Mouse (Mus musculus) large intestine, adult 2 months (tissue): ENCODE measurements at regions not wholly inside any gene's neighbourhood (a gene's known extent, or its start where the extent isn't known, plus 50 kb on each side); places are given as distances from the start of the nearest gene placed in this dataset.

Source experiments
- DNase-seq: peaks from one replicate; pipeline ENCODE4 v3.0.0-alpha.2; 2012; ENCODE audit warnings: low read depth, low spot score
- WGBS: fragments of 180-500 bp; shearing (Covaris S2); methylation state at CpG from one replicate; pipeline ENCODE4 v1.1.7; 2018; 5-methylcytosine and 5-hydroxymethylcytosine counted together

DNA sequence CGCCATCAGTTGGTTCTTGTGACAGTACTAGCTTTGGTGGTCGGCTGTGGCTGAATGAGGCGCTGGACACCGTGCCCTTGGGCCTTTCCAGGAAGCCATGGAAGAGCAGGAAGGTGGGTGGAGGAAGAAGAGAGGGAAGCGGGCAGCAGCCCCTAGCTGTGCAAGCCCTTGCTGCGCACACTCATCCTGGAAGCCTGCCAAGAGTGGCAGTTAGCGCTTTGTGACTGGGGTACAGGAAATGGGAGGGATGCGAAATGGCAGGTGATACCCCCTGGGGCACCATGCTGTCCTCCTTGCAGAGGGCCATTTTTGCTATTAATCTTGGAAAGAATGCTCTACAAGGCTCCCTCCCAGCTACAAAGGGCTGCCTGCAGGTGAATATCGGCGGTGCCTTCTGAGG is 133.2 kb downstream of the Tex29 start:
- DNase-seq: no peak
- 64% methylated on average over 10 of the region's 10 CpGs for WGBS

DNA sequence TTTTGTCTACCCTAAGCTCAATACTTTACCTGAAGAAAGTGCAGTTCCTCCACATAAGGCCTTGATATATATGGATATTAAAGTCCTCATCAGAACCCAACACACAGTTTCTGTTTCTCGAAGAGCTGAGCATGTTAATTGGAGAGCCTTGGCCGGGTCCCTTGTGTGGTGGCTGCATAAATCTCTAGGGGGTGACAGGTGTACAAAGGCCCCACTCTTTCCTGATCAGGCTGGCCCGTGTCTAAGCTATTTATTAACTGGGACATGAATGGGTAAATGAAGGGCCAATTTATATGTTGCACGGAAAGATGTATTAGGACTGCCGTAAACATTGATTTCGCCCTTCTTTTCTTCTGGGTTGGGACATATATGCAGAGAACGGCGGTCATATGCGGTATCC is 136.8 kb downstream of the Tex29 start:
- 33% methylated on average over 9 of the region's 9 CpGs for WGBS
- no peak for DNase-seq

DNA sequence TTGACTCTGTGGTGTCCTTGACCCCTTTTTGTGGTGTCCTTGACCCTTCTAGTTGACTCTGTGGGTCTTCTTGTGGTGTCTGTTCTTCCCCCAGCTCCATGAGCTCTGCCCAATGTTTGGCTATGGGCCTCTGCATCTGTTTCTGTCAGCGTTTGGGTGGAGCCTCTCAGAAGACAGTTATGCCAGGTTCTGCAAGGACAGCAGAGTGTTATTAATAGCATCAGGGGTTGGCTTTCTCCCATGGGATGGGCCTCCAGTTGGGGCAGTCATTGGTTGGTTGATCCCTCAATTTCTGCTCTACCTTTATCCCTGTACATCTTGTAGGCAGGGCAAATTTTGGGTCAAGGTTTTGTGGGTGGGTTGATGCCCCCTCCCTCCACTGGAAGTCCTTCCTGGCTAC is 138.8 kb downstream of the Tex29 start:
- 59% methylated on average over 1 of the region's 1 CpGs for WGBS

DNA sequence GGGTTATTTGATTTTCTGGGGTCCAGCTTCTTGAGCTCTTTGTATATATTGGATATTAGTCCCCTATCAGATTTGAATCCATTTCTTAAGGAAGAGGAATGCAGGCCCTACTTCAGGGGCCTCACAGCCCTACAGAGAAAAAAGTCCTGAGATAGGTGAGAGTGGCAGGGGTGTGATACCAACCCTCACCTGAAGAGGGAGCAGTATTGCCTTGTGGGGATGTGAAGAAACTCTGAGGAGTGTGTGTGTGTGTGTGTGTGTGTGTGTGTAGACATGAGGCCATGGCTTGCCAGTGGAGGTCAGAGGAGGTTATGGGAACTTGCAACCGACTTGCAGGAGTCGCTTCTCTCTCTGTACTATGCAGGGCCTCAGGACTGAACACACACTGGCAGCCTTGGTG is 141.2 kb downstream of the Tex29 start:
- DNase-seq: no peak
- WGBS: 75% methylated on average over 2 of the region's 2 CpGs

More for the DNA sequence above, 138.8 kb downstream of the Tex29 start:
- DNase-seq: no peak

DNA sequence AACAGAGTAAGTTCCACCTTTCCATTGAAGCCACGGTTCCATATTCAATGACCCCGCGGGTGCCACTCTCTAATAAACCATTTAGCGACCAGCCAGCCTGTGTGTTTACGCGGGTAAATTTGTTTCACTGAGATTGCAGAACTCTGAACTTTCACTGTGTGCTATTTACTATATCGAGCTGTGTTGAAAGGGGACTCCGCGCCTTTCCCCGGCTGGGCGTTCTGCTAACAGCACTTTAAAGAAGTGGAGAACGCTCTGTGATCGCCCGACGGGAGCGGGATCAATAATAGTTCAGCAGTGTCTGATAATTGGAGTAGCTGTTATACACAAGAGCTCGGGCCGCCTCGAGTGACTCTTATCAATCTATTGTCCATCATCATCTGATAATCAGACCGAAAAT is 149.8 kb downstream of the Tex29 start:
- no peak for DNase-seq
- WGBS: 45% methylated on average over 20 of the region's 20 CpGs

DNA sequence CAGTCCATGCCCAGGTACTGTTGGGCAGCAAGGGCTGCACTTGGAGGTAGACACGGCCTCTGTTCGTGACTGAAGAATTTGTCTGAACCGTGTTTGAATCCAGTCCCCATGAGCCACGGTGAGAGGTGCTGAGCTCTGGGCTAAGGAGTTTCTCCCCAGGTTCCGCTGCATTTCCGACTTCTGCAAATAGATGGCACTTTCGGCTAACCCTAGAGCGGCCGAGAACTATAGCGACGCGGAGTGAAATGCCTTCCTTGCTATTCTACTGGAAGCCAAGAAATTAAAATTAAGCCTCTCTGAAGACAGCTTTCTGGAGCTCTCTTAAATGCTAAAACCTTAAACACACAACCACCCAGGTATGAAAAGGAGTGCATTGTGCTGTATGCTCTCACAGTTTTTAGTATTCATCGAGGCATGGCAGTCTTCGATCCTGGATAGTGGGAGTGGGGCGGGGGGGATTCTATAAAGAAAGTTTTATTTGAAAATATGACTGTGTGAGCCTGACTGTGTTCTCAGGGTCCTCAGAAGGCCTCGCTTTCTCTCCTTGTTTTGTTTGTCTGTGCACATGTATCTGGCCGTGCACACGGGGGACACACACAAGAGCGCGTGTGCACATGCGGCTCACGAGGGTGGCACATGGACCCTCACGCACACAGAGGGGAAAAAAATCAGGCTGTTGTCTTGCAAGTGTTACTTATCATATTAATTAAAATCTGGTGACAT is 159.6 kb downstream of the Tex29 start:
- peak; percentile 31 for DNase-seq
- 38% methylated on average over 23 of the region's 23 CpGs for WGBS

DNA sequence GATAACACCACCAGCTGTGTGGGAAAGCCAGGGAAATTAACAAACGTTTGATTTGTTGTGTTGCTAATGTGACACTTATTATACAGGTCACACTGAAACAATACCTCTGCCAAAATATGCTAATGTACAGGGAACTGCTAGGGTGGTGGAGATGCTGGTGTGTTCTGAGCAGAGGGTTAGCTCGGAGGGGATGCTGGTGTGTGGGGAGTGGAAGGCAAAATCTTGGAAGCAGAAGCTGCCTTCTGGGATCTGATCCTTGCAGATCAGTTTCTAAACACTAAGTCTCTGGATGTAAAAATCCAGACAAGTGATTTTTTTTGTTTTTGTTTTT is 160.2 kb downstream of the Tex29 start:
- 55% methylated on average over 2 of the region's 2 CpGs for WGBS
- no peak for DNase-seq

DNA sequence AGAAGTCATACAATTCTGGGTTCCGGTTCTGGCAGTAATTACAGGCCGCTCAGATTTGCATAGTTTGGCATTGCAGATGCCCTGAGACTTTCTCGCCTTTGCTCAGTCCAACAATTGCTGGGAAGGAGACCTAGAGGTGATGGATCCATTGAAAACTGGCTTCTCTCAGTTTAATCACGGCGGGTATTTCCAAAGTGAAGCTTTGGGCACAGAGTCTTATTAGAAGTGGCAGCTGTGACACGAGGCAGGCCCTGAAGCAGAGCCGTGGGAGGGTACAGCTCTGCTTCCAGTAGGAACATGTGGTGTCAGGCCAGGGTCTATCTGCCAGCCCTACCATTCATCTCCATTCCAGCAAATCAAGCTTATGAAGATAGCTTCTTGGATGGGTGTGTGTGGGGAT is 164.0 kb downstream of the Tex29 start:
- WGBS: 94% methylated on average over 7 of the region's 7 CpGs

DNA sequence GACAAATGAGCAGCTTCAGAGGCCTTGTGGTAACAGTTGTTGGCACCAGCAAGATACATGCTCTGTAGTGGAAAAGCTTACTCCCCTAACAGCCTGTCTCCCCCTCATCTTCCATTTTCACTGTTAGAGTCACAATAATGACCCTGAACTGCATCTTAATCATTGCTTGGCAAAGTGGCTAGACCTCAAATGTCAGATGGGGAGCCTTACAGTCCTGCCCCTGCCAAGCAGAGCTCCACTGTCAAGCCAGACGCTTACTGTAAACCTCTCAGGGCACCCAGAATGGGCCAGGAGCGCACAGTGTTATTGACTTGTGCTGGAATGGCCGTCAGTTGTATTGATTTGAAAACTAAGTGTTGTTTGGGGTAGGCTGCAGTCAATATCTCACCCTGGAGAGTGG is 172.5 kb downstream of the Tex29 start:
- 89% methylated on average over 3 of the region's 3 CpGs for WGBS
- no peak for DNase-seq

More for the DNA sequence above, 164.0 kb downstream of the Tex29 start:
- no peak for DNase-seq

DNA sequence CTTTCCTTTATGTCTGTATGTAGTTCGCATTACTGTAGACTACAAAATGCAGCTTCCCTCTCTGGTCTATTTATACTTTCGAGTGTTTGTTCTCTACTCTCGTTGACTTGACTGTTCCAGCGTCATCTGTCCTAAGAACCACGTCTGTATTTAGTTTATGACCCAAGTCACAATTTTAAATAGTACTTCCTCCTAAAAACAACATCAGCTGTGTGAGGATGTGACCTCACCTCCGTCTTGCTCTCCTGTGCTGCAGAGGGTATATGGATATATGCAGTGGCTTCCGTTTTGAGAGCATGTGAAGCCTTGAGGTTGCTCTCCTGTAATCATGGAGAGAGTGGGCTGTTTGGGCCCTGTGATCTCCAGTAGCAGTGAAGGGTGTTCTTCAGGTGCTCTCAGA is 177.5 kb downstream of the Tex29 start:
- 26% methylated on average over 7 of the region's 7 CpGs for WGBS
- no peak for DNase-seq

DNA sequence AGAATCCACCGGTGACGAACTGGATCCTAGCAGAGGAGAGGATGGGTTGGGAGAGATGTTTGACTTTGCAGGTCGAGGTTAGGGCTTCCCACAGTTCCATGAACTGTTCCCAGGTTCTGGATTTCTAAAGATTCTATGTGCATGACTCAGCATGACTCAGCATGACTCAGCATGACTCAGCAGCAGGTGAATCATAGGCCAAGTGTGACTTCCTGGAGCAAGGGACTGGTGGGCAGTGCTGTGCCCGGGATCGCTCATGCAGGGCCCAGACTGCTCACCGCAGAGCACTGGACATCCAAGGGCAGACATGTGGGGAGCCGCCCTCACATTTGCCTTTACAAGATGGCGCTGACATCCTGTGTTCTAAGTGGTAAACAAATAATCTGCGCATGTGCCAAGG is 179.0 kb downstream of the Tex29 start:
- DNase-seq: no peak

DNA sequence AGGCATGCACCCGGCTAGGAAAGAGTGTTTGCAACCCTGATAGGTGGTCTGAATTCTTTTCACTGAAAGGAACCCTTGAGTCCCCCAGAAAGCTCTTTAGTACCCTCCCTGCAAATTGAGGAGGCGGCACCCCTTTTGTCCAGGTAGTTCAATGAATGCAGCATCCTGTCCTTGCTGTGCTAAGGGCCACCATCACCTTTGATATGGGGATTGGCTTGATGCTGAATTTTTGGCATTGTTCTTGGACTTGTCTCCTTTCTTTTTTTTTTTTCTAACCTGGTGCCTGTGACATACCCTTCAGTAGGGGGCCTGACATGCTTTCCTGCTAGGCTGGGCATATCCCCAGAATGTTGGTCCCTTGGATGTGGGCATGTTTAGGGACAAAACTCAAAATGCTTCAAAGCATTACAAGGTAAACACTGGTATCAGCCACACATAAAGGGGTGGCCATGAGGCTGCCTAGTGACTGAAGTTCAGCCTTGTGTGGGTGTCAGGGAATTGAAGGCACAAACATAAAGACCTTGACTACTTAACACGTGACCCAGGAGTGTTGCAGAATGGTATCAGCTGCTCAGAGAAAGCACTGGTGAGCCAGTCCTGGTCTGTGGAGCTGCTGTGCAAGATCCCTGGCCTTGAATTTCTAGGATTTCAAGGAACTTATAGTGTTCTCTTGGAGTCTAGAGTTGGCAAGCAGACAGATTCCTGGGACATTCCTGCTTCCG is 183.6 kb downstream of the Tex29 start:
- DNase-seq: no peak
- WGBS: 77% methylated on average over 4 of the region's 4 CpGs

More for the DNA sequence above, 179.0 kb downstream of the Tex29 start:
- 89% methylated on average over 9 of the region's 9 CpGs for WGBS

DNA sequence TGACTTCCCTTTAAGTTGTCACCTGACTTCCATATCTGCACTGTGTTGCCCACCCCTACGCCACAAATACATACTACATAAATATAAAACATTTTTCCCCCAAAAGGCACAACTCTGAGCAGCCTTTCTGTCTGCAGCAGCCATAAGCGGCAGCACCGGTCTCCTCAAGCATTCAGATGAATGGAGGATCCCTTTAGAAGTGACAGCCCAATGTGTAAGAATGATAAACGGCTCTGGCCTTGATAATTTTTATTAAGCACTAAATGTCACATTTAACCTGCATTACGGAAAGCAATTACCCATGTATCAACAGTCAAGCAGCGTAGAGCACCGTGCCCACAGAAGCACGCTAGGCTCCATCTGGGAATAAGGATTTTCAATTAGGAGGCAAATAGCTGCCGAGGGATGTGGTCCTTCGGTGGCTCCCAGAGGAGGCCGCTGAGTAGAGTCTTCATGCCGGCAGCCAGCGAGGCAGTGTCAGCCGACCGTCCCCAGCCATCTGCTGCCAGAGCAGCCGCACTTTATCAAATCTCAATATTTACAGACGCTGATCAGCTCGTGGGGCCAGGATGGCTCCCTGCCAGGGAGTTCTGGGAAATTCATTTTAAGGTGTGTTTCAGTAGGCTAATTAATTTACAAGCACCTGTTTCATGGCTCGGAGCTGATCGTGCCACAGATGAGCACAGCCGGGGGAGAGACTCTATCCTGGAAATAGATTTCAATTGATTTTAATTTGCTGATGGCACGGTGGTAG is 190.3 kb downstream of the Tex29 start:
- no peak for DNase-seq
- 22% methylated on average over 22 of the region's 22 CpGs for WGBS

DNA sequence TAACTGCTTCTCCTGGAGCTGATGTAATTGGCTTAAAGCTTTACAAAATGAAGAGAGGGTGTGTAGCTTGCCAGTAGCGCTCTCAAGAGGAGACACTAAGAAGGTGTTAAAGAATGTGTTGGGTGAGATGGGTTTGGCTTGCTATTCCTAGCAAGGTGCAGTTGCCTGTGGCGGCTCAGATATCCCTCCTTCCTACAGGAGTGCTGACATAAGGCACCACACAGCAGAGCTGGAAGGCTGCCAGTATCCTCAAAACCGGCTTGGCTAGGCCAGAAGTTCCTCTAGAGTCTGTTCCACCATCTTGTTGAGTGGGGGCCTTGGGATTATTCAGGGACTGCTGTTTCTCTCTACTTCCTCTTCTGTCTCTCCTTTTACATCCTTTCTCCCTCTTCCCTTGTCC is 191.5 kb downstream of the Tex29 start:
- no peak for DNase-seq
- 28% methylated on average over 3 of the region's 3 CpGs for WGBS

DNA sequence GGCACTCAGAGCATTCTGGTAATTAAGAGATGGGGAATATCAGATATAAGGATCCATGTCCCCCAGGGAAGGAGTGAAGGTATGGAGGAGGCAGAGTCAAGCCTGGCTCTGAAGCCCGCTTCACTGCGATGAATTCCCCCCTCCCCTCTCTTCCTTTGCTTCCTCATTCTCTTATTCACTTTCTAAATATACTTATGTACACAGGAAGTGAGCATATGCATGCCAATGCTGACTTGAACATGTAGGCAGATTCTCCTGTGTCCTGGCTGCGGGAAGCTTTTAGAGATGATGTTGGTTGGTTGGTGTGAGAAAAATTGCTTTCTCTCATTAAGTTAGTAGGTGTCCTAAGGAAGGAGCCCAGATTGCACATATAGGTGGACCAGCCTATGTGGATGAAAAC is 192.1 kb downstream of the Tex29 start:
- no peak for DNase-seq
- WGBS: 52% methylated on average over 3 of the region's 3 CpGs

DNA sequence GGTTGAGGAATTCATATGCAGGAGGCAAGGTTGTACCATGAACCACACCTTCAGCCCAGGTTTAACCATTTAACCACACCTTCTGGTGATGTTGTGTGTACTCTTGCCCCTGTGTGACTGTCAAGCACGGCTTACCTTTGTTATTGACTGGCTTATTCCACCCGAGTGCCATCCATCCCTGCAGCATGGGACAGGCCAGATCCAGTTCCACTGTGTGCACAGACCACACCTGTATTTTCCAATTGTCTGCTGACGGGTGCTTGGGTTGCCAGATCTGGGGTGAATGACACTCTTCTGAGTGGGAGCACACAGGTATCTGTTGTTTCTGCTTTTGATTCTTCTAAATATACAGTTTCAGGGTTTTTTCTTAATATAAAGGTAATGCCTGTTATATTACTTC is 196.1 kb downstream of the Tex29 start:
- DNase-seq: peak; percentile 36
- 30% methylated on average over 3 of the region's 3 CpGs for WGBS

DNA sequence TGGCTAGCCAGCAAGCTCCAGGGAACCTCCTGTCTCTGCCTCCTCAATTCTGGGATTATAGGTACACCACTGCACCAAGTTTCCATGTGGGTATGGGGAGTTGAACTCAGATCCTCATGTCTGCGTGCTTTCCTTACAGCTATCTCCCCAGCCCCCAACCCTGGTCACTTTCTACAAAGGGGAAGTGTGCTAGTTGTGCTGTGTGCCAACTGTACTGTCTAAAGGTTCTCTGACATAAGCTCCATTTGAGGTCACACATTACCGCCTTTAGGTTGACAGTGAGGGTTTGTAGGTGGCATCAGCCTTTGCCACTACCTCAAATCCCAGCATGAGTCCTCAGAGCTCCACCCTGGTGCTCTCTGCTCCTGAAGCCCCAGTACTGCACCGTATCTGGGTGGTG is 200.7 kb downstream of the Tex29 start:
- DNase-seq: no peak
- 59% methylated on average over 3 of the region's 3 CpGs for WGBS

DNA sequence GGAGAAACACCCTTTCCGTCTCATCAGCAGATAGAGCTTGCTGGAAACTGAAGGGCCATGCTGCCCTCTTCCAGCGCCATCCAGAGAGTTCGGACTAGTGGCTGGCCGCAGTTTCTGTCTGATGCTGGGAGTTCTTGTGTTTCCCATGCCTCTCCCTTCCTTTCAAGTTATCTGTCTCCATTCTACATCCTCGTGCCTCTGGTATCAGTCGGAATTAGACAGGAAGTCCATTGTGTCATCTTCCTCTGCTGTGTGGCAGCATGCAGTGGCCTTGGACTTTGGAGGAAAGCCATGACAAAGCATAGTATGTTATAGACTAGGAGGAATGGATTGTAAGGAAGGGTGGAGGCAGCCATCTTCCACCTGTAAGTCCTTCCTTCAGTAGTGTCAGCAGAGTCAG is 201.4 kb downstream of the Tex29 start:
- no peak for DNase-seq
- WGBS: 24% methylated on average over 6 of the region's 6 CpGs

DNA sequence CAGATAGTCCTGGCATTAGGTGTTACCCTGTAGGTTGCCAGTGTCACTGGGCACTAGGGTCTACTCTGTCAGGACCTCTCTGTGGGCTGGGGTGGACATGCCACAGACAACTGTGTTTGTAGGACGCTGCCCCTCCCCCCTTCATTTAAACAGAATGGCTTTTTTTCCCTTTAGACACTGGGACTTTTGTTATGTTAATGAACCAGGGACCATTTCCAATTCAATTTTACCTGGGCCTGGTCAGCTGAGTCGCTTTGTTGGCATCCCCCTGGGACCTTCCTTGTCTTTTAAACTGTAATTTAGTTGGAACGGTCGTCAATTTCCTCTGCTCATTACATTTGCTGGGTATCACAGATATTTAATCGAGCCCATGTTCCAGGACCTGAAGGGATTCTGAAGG is 210.6 kb downstream of the Tex29 start:
- 68% methylated on average over 5 of the region's 5 CpGs for WGBS
- no peak for DNase-seq

DNA sequence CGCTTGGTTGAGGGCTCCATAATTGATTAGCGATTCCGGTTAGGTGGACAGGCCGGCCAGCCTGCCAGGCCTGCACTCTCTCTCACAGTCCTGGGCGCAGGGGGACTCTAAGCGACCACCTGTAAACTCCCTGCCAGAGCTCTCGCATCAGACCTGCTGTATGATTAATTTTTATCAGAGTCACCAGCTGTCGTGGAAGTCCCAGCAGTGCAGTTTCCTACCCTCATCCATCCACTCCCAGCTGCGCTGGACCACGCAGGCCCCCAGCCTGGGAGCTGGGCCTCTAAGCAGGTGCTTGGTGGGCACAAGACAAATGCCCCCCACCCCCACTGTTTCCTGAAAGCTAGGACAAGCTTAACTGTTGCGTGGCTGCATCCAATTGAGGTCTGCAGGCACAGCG is 211.1 kb downstream of the Tex29 start:
- 73% methylated on average over 12 of the region's 12 CpGs for WGBS

DNA sequence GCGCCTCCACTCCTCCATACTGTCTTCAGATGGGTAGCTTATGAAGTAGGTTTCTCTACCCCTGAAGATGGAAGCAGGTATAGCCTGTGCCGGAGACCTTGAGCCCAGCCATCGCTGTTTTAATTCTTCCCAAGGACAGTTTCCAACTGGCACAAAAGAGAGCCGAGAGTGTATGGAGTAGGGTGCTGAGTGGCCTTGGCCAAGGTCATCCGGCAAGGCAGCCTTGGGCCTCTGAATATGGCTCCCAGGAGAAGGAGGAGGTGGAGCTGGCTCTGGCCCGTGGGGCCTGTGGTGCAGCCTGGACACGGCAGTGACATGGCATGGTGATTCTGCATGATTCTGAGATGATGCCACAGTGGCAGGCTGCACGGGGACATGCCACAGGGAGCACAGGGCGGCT is 215.7 kb downstream of the Tex29 start:
- WGBS: 81% methylated on average over 9 of the region's 9 CpGs
- DNase-seq: no peak

More for the DNA sequence above, 211.1 kb downstream of the Tex29 start:
- no peak for DNase-seq
